Mouse (Mus musculus): ENCODE measurements around the gene Gm15091. TPM values are rescaled to one million over a fixed set of nuclear protein-coding genes. Genes with fewer than 3 reads are reported as not detected.

Gm15091 gene
- polyA plus RNA-seq (2015; fragmentation: Nextera tagmentation; extraction: Ambion mirVana), result not detected in 2 replicates

GRCm38 (mm10) chrX:149941355-149941754 lies at the start of gene Gm15091:
Gene Gm15091 (plus strand): TSS chrX:149941655.

Other genes with a start within 250 kb of the Gm15091 start
- not detected in 2 replicates for gene Gm15097, start 157.2 kb upstream of the Gm15091 start, polyA plus RNA-seq (2015; fragmentation: Nextera tagmentation; extraction: Ambion mirVana)

All from urinary bladder, postnatal 0 days (tissue).